Mouse (Mus musculus) gastrocnemius, postnatal 14 days (tissue): Measurements from ENCODE around the gene Spg7. TPM values are rescaled to one million over a fixed set of nuclear protein-coding genes. Genes with fewer than 3 reads are reported as not detected.
"Not testable (repeated sequence)": the region's sequence is repeated elsewhere in the genome, so short reads cannot be mapped to it uniquely, and the experiment has no call there.

Experiments used
- DNase-seq: peaks from one replicate; pipeline ENCODE4 v3.0.0; 2021; ENCODE audit warnings: mixed read lengths
- intact Hi-C: fragments of 180-260 bp; cut with DNase I; formaldehyde crosslinking; loops from one replicate; pipeline ENCODE4 v1.15.1; 2025; ENCODE audit warnings: low total_unique reads
- total RNA-seq, 2 experiments: library from RNA; stranded (reverse); gene quantifications; 2 replicates each; pipeline ENCODE4 v1.2.3; 2021

Spg7 gene
- total RNA-seq, 2 experiments from 2014 or later = 49.0 to 59.2 TPM

GRCm38 (mm10) chr8:123077213-123077612, 14.5 kb downstream of the Spg7 start:
- no peak for DNase-seq
- intact Hi-C loops = no loop called here

- intact Hi-C loops = no loop called here
- no peak for DNase-seq
These were observed 20.3 kb downstream of the Spg7 start for GRCm38 (mm10) chr8:123082993-123083392.

GRCm38 (mm10) chr8:123083610-123084009, 20.9 kb downstream of the Spg7 start:
- DNase-seq = no peak
- intact Hi-C loops = no loop called here

- no peak for DNase-seq
- intact Hi-C loops = no loop called here
These were observed 24.5 kb downstream of the Spg7 start for GRCm38 (mm10) chr8:123087289-123087688.

DNA sequence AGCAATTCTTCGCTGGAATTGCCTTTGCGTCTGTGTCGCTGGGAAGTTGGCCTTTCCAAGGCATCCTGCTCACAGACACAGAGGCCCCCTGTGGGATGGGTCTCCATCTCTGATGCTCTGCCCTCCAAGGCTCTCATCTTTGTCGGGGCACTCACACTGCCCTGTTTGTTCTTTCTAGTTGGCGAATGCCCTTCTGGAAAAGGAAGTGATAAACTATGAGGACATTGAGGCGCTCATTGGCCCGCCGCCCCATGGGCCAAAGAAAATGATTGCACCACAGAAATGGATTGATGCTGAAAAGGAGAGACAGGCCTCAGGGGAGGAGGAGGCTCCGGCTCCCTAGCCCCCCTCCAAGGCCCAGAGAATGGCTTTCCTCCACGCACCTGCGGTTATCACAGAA, 34.5 kb downstream of the Spg7 start:
- intact Hi-C loops = no loop called here
- DNase-seq = no peak

GRCm38 (mm10) chr8:123097786-123098584, 35.2 kb downstream of the Spg7 start:
- intact Hi-C loops = no loop called here
- no peak for DNase-seq

DNA sequence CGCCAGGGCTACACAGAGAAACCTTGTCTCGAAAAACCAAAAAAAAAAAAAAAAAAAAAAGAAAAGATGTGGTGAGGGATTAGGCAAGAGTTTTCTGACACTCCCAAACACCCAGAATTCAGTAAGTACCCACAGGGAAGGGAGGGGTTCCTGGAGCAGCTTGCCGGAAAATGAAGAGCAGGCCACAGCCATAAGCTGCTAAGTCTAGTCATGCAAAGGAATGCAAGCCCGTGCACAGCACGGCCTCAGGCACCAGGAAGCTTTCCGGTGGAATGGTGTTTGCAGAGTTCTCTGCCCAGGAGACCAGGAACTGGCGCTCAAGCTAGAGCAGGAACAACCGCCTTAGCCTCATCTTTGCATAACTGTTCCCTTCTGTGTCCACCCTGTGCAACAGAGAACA, 37.5 kb downstream of the Spg7 start:
- DNase-seq = no peak
- intact Hi-C loops = no loop called here

- intact Hi-C loops = no loop called here
- DNase-seq = no peak
These were observed 38.5 kb downstream of the Spg7 start for GRCm38 (mm10) chr8:123101244-123101643.

- DNase-seq = peak; percentile 97
- intact Hi-C loops = no loop called here
These were observed 39.3 kb downstream of the Spg7 start, which contains the start of gene Rpl13 for GRCm38 (mm10) chr8:123101735-123102685. Gene Rpl13, plus strand, starts transcription at chr8:123102350.

GRCm38 (mm10) chr8:123102855-123103254, 40.1 kb downstream of the Spg7 start:
- intact Hi-C loops, DNase-seq: not testable (repeated sequence)

DNA sequence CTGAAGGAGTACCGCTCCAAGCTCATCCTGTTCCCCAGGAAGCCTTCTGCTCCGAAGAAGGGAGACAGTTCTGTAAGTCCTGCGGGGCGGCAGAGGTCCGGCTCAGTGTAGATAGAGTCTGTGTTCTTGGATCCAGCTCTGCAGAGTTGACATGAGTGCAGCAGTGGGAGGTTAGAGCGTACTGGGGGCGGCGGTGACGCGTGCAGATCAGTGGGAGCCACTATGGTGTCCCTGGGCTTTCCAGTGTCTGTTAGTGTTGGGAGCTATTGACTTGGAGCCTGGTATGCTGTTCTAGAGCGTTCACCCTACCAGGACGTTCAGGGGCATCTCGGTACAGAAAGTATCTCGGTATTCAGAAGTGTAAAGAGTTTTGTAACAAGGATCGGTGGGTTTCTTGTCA, 40.5 kb downstream of the Spg7 start:
- intact Hi-C loops = no loop called here

DNA sequence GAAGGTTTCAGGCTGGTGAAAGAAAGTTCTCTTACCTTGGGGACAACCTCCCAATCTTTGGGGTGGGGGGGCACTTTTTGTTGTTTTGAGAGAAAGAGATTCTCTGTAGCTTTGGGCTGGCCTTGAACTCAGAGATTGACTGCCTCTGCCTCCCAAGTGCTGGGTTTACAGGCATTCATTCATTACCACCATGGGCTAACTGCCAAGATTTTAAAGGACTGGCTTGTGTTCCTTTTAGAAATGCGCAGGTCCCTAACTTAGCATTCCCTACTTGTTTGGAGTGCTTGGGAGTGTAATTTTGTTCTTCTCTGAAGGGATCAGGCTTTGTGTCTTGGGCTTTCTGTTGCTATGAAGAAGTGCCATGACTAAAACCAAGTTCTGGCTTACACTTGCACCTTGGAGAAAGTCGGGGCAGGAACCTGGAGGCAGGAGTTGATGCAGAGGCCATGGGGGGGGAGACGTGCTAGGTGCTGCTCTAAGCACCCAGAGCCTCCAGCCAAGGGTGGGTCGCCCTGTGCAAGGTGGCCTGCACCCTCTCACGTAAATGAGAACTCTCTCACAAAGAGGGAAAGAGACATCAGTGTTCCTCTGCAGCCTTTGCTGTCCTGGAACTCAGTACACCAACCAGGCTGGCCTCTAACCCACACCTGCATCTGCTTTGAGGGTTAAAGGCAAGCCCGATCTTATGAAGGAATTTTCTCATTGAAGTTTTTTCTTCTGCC, 41.5 kb downstream of the Spg7 start:
- no peak for DNase-seq
- intact Hi-C loops = no loop called here

More for the DNA sequence above, 40.5 kb downstream of the Spg7 start:
- no peak for DNase-seq

GRCm38 (mm10) chr8:123105553-123106326, 43.0 kb downstream of the Spg7 start:
- no peak for DNase-seq
- intact Hi-C loops = loop anchor here (5.0 kb wide), 1 partner anchor 97 kb away; no protein-coding TSS in a partner anchor

GRCm38 (mm10) chr8:123106531-123106930, 43.8 kb downstream of the Spg7 start:
- no peak for DNase-seq
- intact Hi-C loops = loop anchor here (5.0 kb wide), 1 partner anchor 96 kb away; no protein-coding TSS in a partner anchor

DNA sequence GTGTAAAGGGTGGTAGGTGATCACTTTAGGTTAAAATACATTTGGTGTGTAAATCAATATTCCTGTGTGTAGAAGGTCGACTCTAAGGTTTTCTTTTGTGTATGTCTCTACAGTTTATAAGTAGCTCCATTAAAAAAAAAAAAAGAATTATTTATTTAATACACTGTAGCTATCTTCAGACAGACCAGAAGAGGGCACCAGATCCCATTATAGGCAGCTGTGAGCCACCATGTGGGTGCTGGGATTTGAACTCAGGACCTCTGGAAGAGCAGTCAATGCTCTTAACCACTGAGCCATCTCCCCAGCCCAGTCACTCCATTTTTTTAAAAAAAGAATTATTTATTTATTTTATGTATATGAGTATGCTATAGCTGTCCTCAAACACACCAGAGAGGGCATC, 45.3 kb downstream of the Spg7 start:
- no peak for DNase-seq
- intact Hi-C loops = loop anchor here (2.0 to 5.0 kb wide), 2 partner anchors 51 to 94 kb away; partner anchors contain the start of gene Sult5a1

DNA sequence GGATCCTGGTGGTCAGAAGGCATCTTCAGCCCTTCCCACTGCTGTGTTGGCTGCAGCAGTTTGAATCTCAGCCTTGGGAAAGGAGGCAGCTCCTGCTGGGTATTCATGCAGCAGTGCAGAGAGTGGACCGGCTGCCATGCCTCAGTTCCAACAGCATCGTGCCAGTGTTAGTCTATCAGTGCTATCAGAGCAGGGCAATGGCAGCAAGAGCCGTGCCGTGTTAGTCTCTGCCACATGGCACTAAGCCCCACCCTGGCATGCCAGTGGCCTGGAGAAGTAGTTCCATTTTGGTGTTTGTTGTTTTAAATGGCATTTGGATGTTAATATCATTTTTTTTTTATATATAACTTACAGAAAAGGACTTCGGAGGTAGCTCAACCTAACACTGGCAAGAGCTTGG, 46.2 kb downstream of the Spg7 start:
- intact Hi-C loops = loop anchor here (2.0 to 5.0 kb wide), 2 partner anchors 50 to 93 kb away; partner anchors contain the start of gene Sult5a1
- no peak for DNase-seq

- intact Hi-C loops = no loop called here
- DNase-seq = peak; percentile 60
These were observed 47.9 kb downstream of the Spg7 start for GRCm38 (mm10) chr8:123110649-123111048.

GRCm38 (mm10) chr8:123112892-123113291, 50.1 kb downstream of the Spg7 start:
- no peak for DNase-seq
- intact Hi-C loops = no loop called here
